Mouse (Mus musculus) olfactory bulb, adult 2 months (tissue): ENCODE measurements around the gene Kcnip2.

Experiments
- CTCF ChIP-seq: fragments of 200-500 bp; IDR thresholded peaks from 2 replicates; pipeline ENCODE4 v1.5.1; 2012; ENCODE audit warnings: low read depth, mild to moderate bottlenecking, low read length, moderate library complexity; ENCODE audit not compliant: insufficient read depth
- POLR2A ChIP-seq: fragments of 200-500 bp; IDR thresholded peaks from 2 replicates; pipeline ENCODE4 v1.6.1; 2012; ENCODE audit warnings: mild to moderate bottlenecking, low read depth, low read length, moderate library complexity; ENCODE audit not compliant: insufficient read depth

- TF ChIP-seq CTCF = no peak
- TF ChIP-seq POLR2A = no peak
Measured at GRCm38 (mm10) chr19:45827736-45828135, 11.9 kb upstream of the Kcnip2 start.
